Mouse (Mus musculus) bone marrow macrophage, adult 2 months (primary cell): ENCODE data around the gene Tmem132c.

Experiments used
- CTCF ChIP-seq: IDR thresholded peaks from 2 replicates; pipeline ENCODE4 v1.5.1; 2012; ENCODE audit warnings: low read depth, mild to moderate bottlenecking, low read length, moderate library complexity
- POLR2A ChIP-seq: IDR thresholded peaks from 2 replicates; pipeline ENCODE4 v1.6.1; 2012; ENCODE audit warnings: mild to moderate bottlenecking, low read depth, low read length, borderline replicate concordance

GRCm38 (mm10) chr5:127567165-127567741 lies 325.6 kb downstream of the Tmem132c start:
- TF ChIP-seq POLR2A: no peak
- no peak for TF ChIP-seq CTCF
